Mouse (Mus musculus) activated CD4-positive, CD25-positive, alpha-beta regulatory T cell, adult 9 weeks (primary cell): Measurements from ENCODE around the gene 1700011M02Rik. TPM values are rescaled to one million over a fixed set of nuclear protein-coding genes. Genes with fewer than 3 reads are reported as not detected.

Experiments
- polyA plus RNA-seq: library from polyadenylated mRNA; unstranded; fragments of 100-300 nt; shearing (Covaris generic); gene quantifications from one replicate; pipeline ENCODE4 v1.2.1, GENCODE M21; 2017

1700011M02Rik gene
- not detected for polyA plus RNA-seq

GRCm38 (mm10) chrX:102908587-102908986 is at the start of gene 1700011M02Rik, which contains the start of gene Dmrtc1a:
TSS of gene 1700011M02Rik (plus strand) at chrX:102908905.
TSS of gene Dmrtc1a (minus strand) at chrX:102908687.

GRCm38 (mm10) chrX:102867871-102868270 is 40.8 kb upstream of the 1700011M02Rik start, which contains the start of gene 1700031F05Rik:
TSS of gene 1700031F05Rik (minus strand) at chrX:102867971.

GRCm38 (mm10) chrX:102928072-102928471 is 19.4 kb downstream of the 1700011M02Rik start, which contains the start of gene 1700018G05Rik:
TSS of gene 1700018G05Rik (plus strand) at chrX:102928372.

Other genes starting within 250 kb of the 1700011M02Rik start
- not detected for gene Gm3880, start 221.9 kb upstream of the 1700011M02Rik start, polyA plus RNA-seq
- not detected for gene Gm9112, start 201.3 kb upstream of the 1700011M02Rik start, polyA plus RNA-seq
- gene Dmrtc1b, start 201.0 kb upstream of the 1700011M02Rik start, polyA plus RNA-seq: not detected
- gene Dmrtc1c1, start 105.9 kb upstream of the 1700011M02Rik start, polyA plus RNA-seq: not detected
- not detected for gene Dmrtc1c2, start 54.3 kb upstream of the 1700011M02Rik start, polyA plus RNA-seq
- gene 1700031F05Rik, start 40.9 kb upstream of the 1700011M02Rik start, polyA plus RNA-seq: not detected
- gene Dmrtc1a, start 218 bp upstream of the 1700011M02Rik start, polyA plus RNA-seq: not detected
- not detected for gene 1700018G05Rik, start 19.5 kb downstream of the 1700011M02Rik start, polyA plus RNA-seq